Mouse (Mus musculus): ENCODE results near the gene Dact2. TPM values are rescaled to one million over a fixed set of nuclear protein-coding genes. Genes with fewer than 3 reads are reported as not detected.

Gene Dact2
- total RNA-seq, 4 experiments from 2014 or later: 76.6 to 98.0 (median 87.1) TPM

- peak; percentile 52 to 92 for DNase-seq (ENCODE audit: low spot score in 2 of 2)
These were observed 28.4 kb downstream of the Dact2 start for GRCm38 (mm10) chr17:14175704-14176103.

GRCm38 (mm10) chr17:14175019-14175418, 29.1 kb downstream of the Dact2 start:
- DNase-seq (ENCODE audit: low spot score in 2 of 2): no peak

- DNase-seq (ENCODE audit: low spot score in 2 of 2): no peak
These were observed 29.7 kb downstream of the Dact2 start for GRCm38 (mm10) chr17:14174401-14174800.

GRCm38 (mm10) chr17:14173459-14173858, 30.6 kb downstream of the Dact2 start:
- DNase-seq (ENCODE audit: low spot score in 2 of 2): no peak

- DNase-seq (ENCODE audit: low spot score in 2 of 2): no peak
These were observed 31.4 kb downstream of the Dact2 start for GRCm38 (mm10) chr17:14172731-14173130.

- DNase-seq (ENCODE audit: low spot score in 2 of 2): no peak
These were observed 31.9 kb downstream of the Dact2 start for GRCm38 (mm10) chr17:14172184-14172583.

- DNase-seq (ENCODE audit: low spot score in 2 of 2): no peak
These were observed 33.1 kb downstream of the Dact2 start for GRCm38 (mm10) chr17:14170961-14171479.

GRCm38 (mm10) chr17:14169431-14169830, 34.7 kb downstream of the Dact2 start:
- no peak for DNase-seq (ENCODE audit: low spot score in 2 of 2)

- no peak for DNase-seq (ENCODE audit: low spot score in 2 of 2)
These were observed 36.5 kb downstream of the Dact2 start for GRCm38 (mm10) chr17:14167594-14167993.

- no peak for DNase-seq (ENCODE audit: low spot score in 2 of 2)
These were observed 37.2 kb downstream of the Dact2 start for GRCm38 (mm10) chr17:14166746-14167432.

GRCm38 (mm10) chr17:14165934-14166610, 38.0 kb downstream of the Dact2 start:
- DNase-seq (ENCODE audit: low spot score in 2 of 2): no peak

GRCm38 (mm10) chr17:14165332-14165876, 38.7 kb downstream of the Dact2 start:
- peak; percentile 58 for DNase-seq (ENCODE audit: low spot score in 2 of 2)

- DNase-seq (ENCODE audit: low spot score in 2 of 2): no peak
These were observed 43.3 kb downstream of the Dact2 start for GRCm38 (mm10) chr17:14160846-14161245.

GRCm38 (mm10) chr17:14157779-14158195, 46.3 kb downstream of the Dact2 start:
- DNase-seq (ENCODE audit: low spot score in 2 of 2): no peak

Other genes with a start within 250 kb of the Dact2 start
- not detected for gene Gm7356, start 200.6 kb downstream of the Dact2 start, total RNA-seq (2022)
- not detected for gene Gm7358, start 144.8 kb downstream of the Dact2 start, total RNA-seq (2022)
- gene Smoc2, start 75.2 kb upstream of the Dact2 start, total RNA-seq (2022): 10 to 100 TPM; 11.1 to 12.6 (median 11.9) TPM

All from left cerebral cortex, adult 8-10 months (tissue).